ENCODE assay signal across 8 mouse cellular contexts in genomic region chr13:90922751-90923612, GRCm38 (mm10). TPM values are rescaled to one million over a fixed set of nuclear protein-coding genes. Genes with fewer than 3 reads are reported as not detected.
DNase-seq lines count a peak whose midpoint lies in the region; ATAC-seq and TF ChIP-seq lines count a peak whose summit lies in the region.

Rps23 (plus strand) TSS chr13:90922958.

- peaks cover 2 to 18% of the 10 kb centered on the region in 2 experiments; a peak in 3 of 4 replicates for H3K36me3 ChIP-seq in MEL (ENCODE audit: control insufficient read depth in 1 of 2, insufficient read depth in 2 of 2, low read length in 2 of 2)
- peaks cover 21% of the 10 kb centered on the region for H3K36me3 ChIP-seq in forebrain, postnatal 0 days (ENCODE audit: insufficient read depth)
- H3K36me3 ChIP-seq in lung, embryonic 15.5 days, result peaks cover 32% of the 10 kb centered on the region

- TF ChIP-seq RAD21 in MEL (IDR thresholded peaks at IDR 0.05; ENCODE audit: low read depth, low read length), result no peak

- H3K27me3 ChIP-seq in MEL (ENCODE audit: control insufficient read depth in 1 of 2, insufficient read depth in 2 of 2, low read length in 2 of 2), result no peaks in the 10 kb centered on the region
- H3K27me3 ChIP-seq in cerebellum, adult 2 months (ENCODE audit: control insufficient read depth, insufficient read depth, low read length), result no peaks in the 10 kb centered on the region
- no peaks in the 10 kb centered on the region for H3K27me3 ChIP-seq in forebrain, postnatal 0 days (ENCODE audit: insufficient read depth, low read length)
- H3K27me3 ChIP-seq in lung, embryonic 15.5 days, result no peaks in the 10 kb centered on the region

- H3K4me2 ChIP-seq in forebrain, postnatal 0 days (ENCODE audit: low read depth), result peak within 1 kb of the TSS; percentile 69
- H3K4me2 ChIP-seq in lung, embryonic 15.5 days, result peak within 1 kb of the TSS; percentile 55

- peaks cover 0 to 4% of the 10 kb centered on the region in 2 experiments; a peak in 1 of 4 replicates for H3K4me1 ChIP-seq in MEL (ENCODE audit: control insufficient read depth in 1 of 2, insufficient read depth in 2 of 2, low read length in 2 of 2)
- H3K4me1 ChIP-seq in cerebellum, adult 2 months (ENCODE audit: control insufficient read depth, insufficient read depth, low read length), result no peaks in the 10 kb centered on the region
- H3K4me1 ChIP-seq in forebrain, postnatal 0 days (ENCODE audit: insufficient read depth), result 0 out of 2 replicates have a peak, but pooled peaks cover 5% of the 10 kb centered on the region
- H3K4me1 ChIP-seq in lung, embryonic 15.5 days, result peaks cover 4% of the 10 kb centered on the region; the same call in 1 of the 2 replicates

- H3K27ac ChIP-seq in MEL (ENCODE audit: control insufficient read depth, low read depth, low read length), result peak within 1 kb of the TSS; percentile 87
- peak within 1 kb of the TSS; percentile 85 for H3K27ac ChIP-seq in cerebellum, adult 2 months (ENCODE audit: insufficient read depth, low read length)
- H3K27ac ChIP-seq in forebrain, postnatal 0 days (ENCODE audit: low read depth, low read length), result peak within 1 kb of the TSS; percentile 85
- peak within 1 kb of the TSS; percentile 74 for H3K27ac ChIP-seq in lung, embryonic 15.5 days

- TF ChIP-seq POLR2A in MEL (IDR thresholded peaks at IDR 0.05; ENCODE audit: control insufficient read depth in 1 of 2, insufficient read depth in 1 of 2, low read depth in 1 of 2, low read length in 2 of 2, poor library complexity in 1 of 2), result peak; percentile 78 to 79; a peak in 3 of 4 replicates
- TF ChIP-seq POLR2A in cerebellum, adult 2 months (IDR thresholded peaks at IDR 0.05; ENCODE audit: borderline replicate concordance, insufficient read depth, low read length), result peak; percentile 68; the same call in 1 of the 2 replicates

- DNase-seq in MEL (ENCODE audit: low read depth, low spot score), result peak; percentile 95
- peak; percentile 87 to 91 for DNase-seq in cerebellum, adult 2 months
- peak; percentile 97 for DNase-seq in forebrain, postnatal 0 days
- DNase-seq in heart, postnatal 4 days, result peak; percentile 91
- DNase-seq in layer of hippocampus, adult 8-10 months (ENCODE audit: low spot score in 2 of 2), result peak; percentile 84 to 87
- peak; percentile 75 for DNase-seq in ovary, adult 18-20 months (ENCODE audit: low spot score)
- peak; percentile 93 for DNase-seq in thymus, postnatal 0 days (ENCODE audit: low spot score)

- H3K79me2 ChIP-seq in MEL (ENCODE audit: control insufficient read depth, insufficient read depth, low read length, poor library complexity), result peaks cover 7% of the 10 kb centered on the region

- under 1% methylated on average over 57 of the region's 57 CpGs for WGBS in cerebellum, adult 2 months
- WGBS in forebrain, postnatal 0 days, result under 1% methylated on average over 57 of the region's 57 CpGs
- WGBS in lung, embryonic 15.5 days, result under 1% methylated on average over 57 of the region's 57 CpGs

- H3K9ac ChIP-seq in MEL (ENCODE audit: control insufficient read depth, low read depth, low read length, poor library complexity, severe bottlenecking), result peak within 1 kb of the TSS; percentile 99
- H3K9ac ChIP-seq in forebrain, postnatal 0 days, result peak within 1 kb of the TSS; percentile 93
- peak within 1 kb of the TSS; percentile 98 for H3K9ac ChIP-seq in lung, embryonic 15.5 days

- H3K9me3 ChIP-seq in MEL (replicated peaks; ENCODE audit: insufficient read depth, low read length), result no peaks in the 10 kb centered on the region
- no peaks in the 10 kb centered on the region for H3K9me3 ChIP-seq in forebrain, postnatal 0 days (ENCODE audit: low read length)
- no peaks in the 10 kb centered on the region for H3K9me3 ChIP-seq in lung, embryonic 15.5 days

- H3K4me3 ChIP-seq in MEL (ENCODE audit: control insufficient read depth in 1 of 2, insufficient read depth in 1 of 2, low read depth in 2 of 2, low read length in 2 of 2), result peak within 1 kb of the TSS; percentile 91 to 92
- peak within 1 kb of the TSS; percentile 99 for H3K4me3 ChIP-seq in cerebellum, adult 2 months (replicated peaks; ENCODE audit: insufficient read depth, low read depth, low read length)
- H3K4me3 ChIP-seq in forebrain, postnatal 0 days (ENCODE audit: low read depth, low read length), result peak within 1 kb of the TSS; percentile 70
- H3K4me3 ChIP-seq in lung, embryonic 15.5 days, result peak within 1 kb of the TSS; percentile 96

- ATAC-seq in forebrain, postnatal 0 days, result peak; percentile 97
- ATAC-seq in lung, embryonic 15.5 days (ENCODE audit: borderline replicate concordance, extremely low read depth, low FRiP score, low TSS enrichment), result peak; percentile 99

- no peak; a peak in 1 of 6 replicates for TF ChIP-seq CTCF in MEL (IDR thresholded peaks at IDR 0.05 in 2 of 3, conservative IDR thresholded peaks at IDR 0.05 in 1 of 3; ENCODE audit: control insufficient read depth in 1 of 3, insufficient read depth in 1 of 3, low read depth in 2 of 3, low read length in 3 of 3, poor library complexity in 1 of 3, severe bottlenecking in 1 of 3)
- no peak for TF ChIP-seq CTCF in cerebellum, adult 2 months (IDR thresholded peaks at IDR 0.05; ENCODE audit: borderline replicate concordance, insufficient read depth, low read depth, low read length)
- no peak for TF ChIP-seq CTCF in forebrain, postnatal 0 days (IDR thresholded peaks at IDR 0.05; ENCODE audit: low read depth)

- TF ChIP-seq EP300 in MEL (IDR thresholded peaks at IDR 0.05; ENCODE audit: low read depth in 1 of 2, low read length in 2 of 2), result 0 out of 4 replicates have a peak, but pooled peaks of 1 of the 2 experiments have one; percentile 16

TF ChIP-seq in MEL, 35 proteins besides CTCF, POLR2A, EP300 and RAD21 (continues in another document):
- no peak; the same call in 1 of the 2 replicates for TF ChIP-seq CHD1 (IDR thresholded peaks at IDR 0.05; ENCODE audit: low read depth, low read length)
- no peak for TF ChIP-seq CHD2 (IDR thresholded peaks at IDR 0.05; ENCODE audit: low read length)
- TF ChIP-seq NRF1 (IDR thresholded peaks at IDR 0.05; ENCODE audit: insufficient read depth, low read depth, low read length, poor library complexity, severe bottlenecking), result peak; percentile 81
- no peak for TF ChIP-seq ZC3H11A (IDR thresholded peaks at IDR 0.05; ENCODE audit: low read depth, low read length)
- no peak for TF ChIP-seq ZNF384 (IDR thresholded peaks at IDR 0.05; ENCODE audit: low read depth, low read length)
- TF ChIP-seq MYB (IDR thresholded peaks at IDR 0.05; ENCODE audit: low read depth, low read length), result no peak
- peak; percentile 83; the same call in 1 of the 2 replicates for TF ChIP-seq POLR2AphosphoS2 (IDR thresholded peaks at IDR 0.05; ENCODE audit: low read length)
- TF ChIP-seq USF2 (IDR thresholded peaks at IDR 0.05; ENCODE audit: borderline replicate concordance in 1 of 2, insufficient read depth in 1 of 2, low read depth in 1 of 2, low read length in 2 of 2), result no peak
- TF ChIP-seq TAL1 (IDR thresholded peaks at IDR 0.05; ENCODE audit: low read length), result no peak
- no peak for TF ChIP-seq JUND (IDR thresholded peaks at IDR 0.05; ENCODE audit: low read depth, low read length)
- TF ChIP-seq BHLHE40 (IDR thresholded peaks at IDR 0.05; ENCODE audit: borderline replicate concordance, low read depth, low read length), result no peak
- TF ChIP-seq ELF1 (IDR thresholded peaks at IDR 0.05; ENCODE audit: low read depth, low read length), result peak; percentile 78
- TF ChIP-seq UBTF (IDR thresholded peaks at IDR 0.05; ENCODE audit: borderline replicate concordance, insufficient read depth, low read depth, low read length), result no peak
- peak; percentile 91 for TF ChIP-seq HCFC1 (IDR thresholded peaks at IDR 0.05; ENCODE audit: low read depth, low read length)
- TF ChIP-seq MYC (IDR thresholded peaks at IDR 0.05; ENCODE audit: low read depth, low read length), result peak; percentile 89
- TF ChIP-seq NELFE (IDR thresholded peaks at IDR 0.05; ENCODE audit: low read depth, low read length), result peak; percentile 90
- TF ChIP-seq USF1 (IDR thresholded peaks at IDR 0.05; ENCODE audit: low read depth, low read length), result peak; percentile 32
- TF ChIP-seq MEF2A (IDR thresholded peaks at IDR 0.05; ENCODE audit: extremely low read depth, insufficient replicate concordance, low read depth, low read length, poor library complexity, severe bottlenecking), result no peak
- TF ChIP-seq ETS1 (IDR thresholded peaks at IDR 0.05; ENCODE audit: low read depth, low read length), result 0 out of 2 replicates have a peak, but pooled peaks have one; percentile 30
- peak; percentile 63; the same call in 1 of the 2 replicates for TF ChIP-seq TCF12 (IDR thresholded peaks at IDR 0.05; ENCODE audit: low read depth, low read length)
- TF ChIP-seq ZKSCAN1 (IDR thresholded peaks at IDR 0.05; ENCODE audit: low read depth, low read length), result no peak
- TF ChIP-seq MAX (IDR thresholded peaks at IDR 0.05; ENCODE audit: low read length), result peak; percentile 98
- peak; percentile 53; the same call in 1 of the 2 replicates for TF ChIP-seq ZMIZ1 (IDR thresholded peaks at IDR 0.05; ENCODE audit: low read depth, low read length)
- TF ChIP-seq SIN3A (IDR thresholded peaks at IDR 0.05; ENCODE audit: low read length), result peak; percentile 53
- TF ChIP-seq MAFK (IDR thresholded peaks at IDR 0.05; ENCODE audit: borderline replicate concordance, low read depth, low read length), result no peak
- TF ChIP-seq SMC3 (IDR thresholded peaks at IDR 0.05; ENCODE audit: low read depth, low read length), result no peak
- TF ChIP-seq MXI1 (IDR thresholded peaks at IDR 0.05; ENCODE audit: low read depth, low read length), result peak; percentile 68
- no peak for TF ChIP-seq POLR2AphosphoS5 (IDR thresholded peaks at IDR 0.05; ENCODE audit: borderline replicate concordance, low read depth, low read length)
- peak; percentile 80 for TF ChIP-seq TBP (IDR thresholded peaks at IDR 0.05; ENCODE audit: low read depth, low read length)
- TF ChIP-seq RCOR1 (IDR thresholded peaks at IDR 0.05; ENCODE audit: low read depth, low read length), result no peak

RNA-seq across cellular contexts. Expression of gene Rps23, which starts in this region (rescaled TPM):
- total RNA-seq in MEL (2012; rRNA removed), result 2,047 and 2,086 TPM in 2 replicates
- 100 to 1,000 TPM in 1 of 2 experiments, not detected in 1; 389 TPM for polyA plus RNA-seq in MEL (2012; ENCODE audit: insufficient read depth in 1 of 2, insufficient read length in 2 of 2, low read depth in 1 of 2, low replicate concordance in 2 of 2, missing spikeins in 1 of 2)
- 357 and 409 TPM in 2 replicates for polyA plus RNA-seq in cerebellum, adult 2 months (2012; rRNA removed)
- 493 and 1,038 TPM in 2 replicates for total RNA-seq in forebrain, postnatal 0 days (2014; rRNA removed)
- polyA plus RNA-seq in forebrain, postnatal 0 days (2015; fragmentation: Nextera tagmentation; extraction: Ambion mirVana), result 145 and 199 TPM in 2 replicates
- 100 to 1,000 TPM; 294 to 301 TPM for total RNA-seq in heart, postnatal 4 days (2021)
- 100 to 1,000 TPM; 135 to 302 (median 244) TPM for total RNA-seq in layer of hippocampus, adult 8-10 months (2022)
- 186 and 221 TPM in 2 replicates for polyA plus RNA-seq in lung, embryonic 15.5 days (2015; fragmentation: Nextera tagmentation; extraction: Ambion mirVana)
- polyA plus RNA-seq in thymus, postnatal 0 days (2015; fragmentation: Nextera tagmentation; extraction: Ambion mirVana), result 425 and 443 TPM in 2 replicates

Comparison
In these comparisons a context has a peak if more than half of its experiments do, and no peak if none do; other contexts are left out.
1. Peak in every context shown above with its lines: DNase-seq, ATAC-seq, H3K4me3 ChIP-seq and H3K27ac ChIP-seq.